Mouse (Mus musculus): ENCODE results near the gene Dad1. TPM values are rescaled to one million over a fixed set of nuclear protein-coding genes. Genes with fewer than 3 reads are reported as not detected.

Gene Dad1
- polyA plus RNA-seq, 1 experiment = 324 TPM

DNA sequence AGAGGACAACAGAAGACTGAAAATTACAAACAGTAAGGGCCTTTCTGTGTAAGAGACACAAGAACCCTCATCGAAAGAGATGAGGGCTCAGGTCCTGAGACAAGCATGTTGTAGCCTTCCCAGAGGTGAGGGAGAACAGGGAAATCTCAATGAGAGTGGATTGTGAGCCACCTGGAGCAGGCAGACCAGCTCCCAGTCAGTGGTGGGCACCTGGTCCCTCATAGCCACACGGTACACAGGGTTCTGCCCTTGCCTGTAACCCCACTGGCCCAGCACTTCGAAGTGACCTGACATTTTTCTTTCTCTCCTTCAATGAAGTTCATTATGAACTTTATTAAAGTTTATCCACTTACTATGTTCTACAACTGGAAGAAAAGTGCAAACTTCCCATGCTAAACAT, 18.8 kb upstream of the Dad1 start:
- Histone ChIP-seq H3K79me2 (ENCODE audit: control insufficient read depth, insufficient read depth) (no peaks in the 10 kb centered on the region), H3K4me2 (ENCODE audit: low read depth) (no peak overlapping the region), H3K4me3 (no peak overlapping the region), H3ac (ENCODE audit: control insufficient read depth, insufficient read length) (no peak overlapping the region), H3K36me3 (ENCODE audit: control insufficient read depth, insufficient read depth) (no peaks in the 10 kb centered on the region), H3K27me3 (ENCODE audit: control insufficient read depth, insufficient read depth, insufficient read length) (peaks cover 5% of the 10 kb centered on the region)
- no peak for TF ChIP-seq POLR2A (IDR thresholded peaks at IDR 0.05; ENCODE audit: insufficient read length, low read depth)
- TF ChIP-seq MAX (IDR thresholded peaks at IDR 0.05; ENCODE audit: low read depth) = no peak
- no peak for TF ChIP-seq POLR2AphosphoS2 (IDR thresholded peaks at IDR 0.05; ENCODE audit: insufficient read length, low read depth)
- no peak for TF ChIP-seq SRF (IDR thresholded peaks at IDR 0.05; ENCODE audit: control insufficient read depth, insufficient read length, low read depth)
- TF ChIP-seq TCF12 (IDR thresholded peaks at IDR 0.05; ENCODE audit: insufficient read depth, poor library complexity, severe bottlenecking) = no peak
- TF ChIP-seq REST (IDR thresholded peaks at IDR 0.05; ENCODE audit: insufficient read depth, insufficient read length) = no peak

DNA sequence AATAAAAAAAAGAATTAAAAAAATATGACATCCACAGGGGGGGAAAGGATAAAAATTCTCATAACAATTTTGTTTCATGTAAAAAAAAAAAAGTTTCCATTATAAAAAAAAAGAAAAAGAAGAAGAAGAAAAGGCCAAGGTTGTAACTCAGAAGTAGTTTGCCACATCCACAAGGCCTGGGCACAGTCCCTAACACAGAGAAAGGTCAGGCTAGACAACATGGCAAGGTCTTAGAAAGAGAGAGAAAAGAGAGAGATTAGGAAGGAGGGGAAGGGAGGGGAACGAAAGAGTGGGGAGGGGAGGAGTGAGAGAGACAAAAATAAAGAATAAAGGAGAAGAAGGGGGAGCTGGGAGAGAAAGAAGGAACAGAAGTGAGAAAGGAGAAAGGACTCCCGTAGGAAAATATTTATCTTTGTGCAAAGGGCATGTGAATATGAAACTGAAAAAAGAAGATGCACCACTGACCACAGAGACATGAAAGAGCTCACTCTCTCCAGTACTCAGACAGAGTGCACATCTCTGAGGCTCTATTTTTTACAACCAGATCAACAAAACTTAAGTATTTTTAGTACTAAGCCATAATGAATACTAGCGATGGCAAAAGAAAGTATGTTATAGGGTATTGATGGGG, 18.2 kb upstream of the Dad1 start:
- H3K4me2 ChIP-seq (ENCODE audit: low read depth) = no peak overlapping the region
- H3ac ChIP-seq (ENCODE audit: control insufficient read depth, insufficient read length) = no peak overlapping the region
- H3K79me2 ChIP-seq (ENCODE audit: control insufficient read depth, insufficient read depth) = no peaks in the 10 kb centered on the region
- no peak overlapping the region for H3K4me3 ChIP-seq
- H3K36me3 ChIP-seq (ENCODE audit: control insufficient read depth, insufficient read depth) = no peaks in the 10 kb centered on the region
- TF ChIP-seq POLR2A (IDR thresholded peaks at IDR 0.05; ENCODE audit: insufficient read length, low read depth) (no peak), POLR2AphosphoS2 (IDR thresholded peaks at IDR 0.05; ENCODE audit: insufficient read length, low read depth) (no peak), SRF (IDR thresholded peaks at IDR 0.05; ENCODE audit: control insufficient read depth, insufficient read length, low read depth) (no peak), MAX (IDR thresholded peaks at IDR 0.05; ENCODE audit: low read depth) (no peak), CEBPB (IDR thresholded peaks at IDR 0.05; ENCODE audit: insufficient read depth, poor library complexity, severe bottlenecking) (no peak), TCF12 (IDR thresholded peaks at IDR 0.05; ENCODE audit: insufficient read depth, poor library complexity, severe bottlenecking) (no peak), USF1 (IDR thresholded peaks at IDR 0.05; ENCODE audit: low read depth) (no peak), MYOG (IDR thresholded peaks at IDR 0.05; ENCODE audit: control insufficient read depth in 1 of 3, insufficient read depth in 1 of 3, insufficient read length in 2 of 3, low read depth in 2 of 3) (no peak), REST (IDR thresholded peaks at IDR 0.05; ENCODE audit: insufficient read depth, insufficient read length) (no peak), MYOD1 (IDR thresholded peaks at IDR 0.05; ENCODE audit: control insufficient read depth in 1 of 3, insufficient read length in 2 of 3, low read depth in 2 of 3) (no peak), TCF3 (IDR thresholded peaks at IDR 0.05; ENCODE audit: insufficient read length, low read depth) (no peak), E2F4 (IDR thresholded peaks at IDR 0.05; ENCODE audit: insufficient read depth) (no peak)
- H3K27me3 ChIP-seq (ENCODE audit: control insufficient read depth, insufficient read depth, insufficient read length) = peaks cover 5% of the 10 kb centered on the region

DNA sequence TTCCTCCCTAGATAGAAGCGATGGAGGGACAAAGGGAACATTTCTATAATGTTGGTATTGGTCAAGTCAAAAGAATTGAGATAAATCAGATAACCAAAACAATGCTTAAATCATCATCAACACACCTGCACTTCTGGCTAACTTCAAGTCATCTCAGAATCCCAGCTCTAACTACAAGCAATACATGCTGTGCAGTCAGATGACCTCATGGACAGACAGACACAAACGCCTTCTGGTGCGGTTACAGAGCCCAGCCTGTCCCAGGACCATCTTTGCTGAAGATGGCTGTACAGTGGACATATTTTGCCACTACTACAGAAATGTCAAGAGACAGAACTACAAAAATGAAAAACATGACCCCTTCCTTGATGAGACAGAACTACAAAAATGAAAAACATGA, 16.5 kb upstream of the Dad1 start:
- Histone ChIP-seq H3K4me3 (no peak overlapping the region), H3K4me2 (ENCODE audit: low read depth) (no peak overlapping the region), H3ac (ENCODE audit: control insufficient read depth, insufficient read length) (no peak overlapping the region), H3K27me3 (ENCODE audit: control insufficient read depth, insufficient read depth, insufficient read length) (no peaks in the 10 kb centered on the region), H3K79me2 (ENCODE audit: control insufficient read depth, insufficient read depth) (no peaks in the 10 kb centered on the region), H3K36me3 (ENCODE audit: control insufficient read depth, insufficient read depth) (no peaks in the 10 kb centered on the region)
- TF ChIP-seq USF1 (IDR thresholded peaks at IDR 0.05; ENCODE audit: low read depth) = no peak
- no peak for TF ChIP-seq POLR2AphosphoS2 (IDR thresholded peaks at IDR 0.05; ENCODE audit: insufficient read length, low read depth)
- no peak for TF ChIP-seq REST (IDR thresholded peaks at IDR 0.05; ENCODE audit: insufficient read depth, insufficient read length)
- no peak for TF ChIP-seq TCF12 (IDR thresholded peaks at IDR 0.05; ENCODE audit: insufficient read depth, poor library complexity, severe bottlenecking)
- no peak for TF ChIP-seq E2F4 (IDR thresholded peaks at IDR 0.05; ENCODE audit: insufficient read depth)
- no peak for TF ChIP-seq MAX (IDR thresholded peaks at IDR 0.05; ENCODE audit: low read depth)
- no peak for TF ChIP-seq CEBPB (IDR thresholded peaks at IDR 0.05; ENCODE audit: insufficient read depth, poor library complexity, severe bottlenecking)
- no peak for TF ChIP-seq SRF (IDR thresholded peaks at IDR 0.05; ENCODE audit: control insufficient read depth, insufficient read length, low read depth)
- TF ChIP-seq TCF3 (IDR thresholded peaks at IDR 0.05; ENCODE audit: insufficient read length, low read depth) = no peak
- TF ChIP-seq POLR2A (IDR thresholded peaks at IDR 0.05; ENCODE audit: insufficient read length, low read depth) = no peak
- TF ChIP-seq MYOD1 (IDR thresholded peaks at IDR 0.05; ENCODE audit: control insufficient read depth in 1 of 3, insufficient read length in 2 of 3, low read depth in 2 of 3) = no peak
- no peak for TF ChIP-seq MYOG (IDR thresholded peaks at IDR 0.05; ENCODE audit: control insufficient read depth in 1 of 3, insufficient read depth in 1 of 3, insufficient read length in 2 of 3, low read depth in 2 of 3)

DNA sequence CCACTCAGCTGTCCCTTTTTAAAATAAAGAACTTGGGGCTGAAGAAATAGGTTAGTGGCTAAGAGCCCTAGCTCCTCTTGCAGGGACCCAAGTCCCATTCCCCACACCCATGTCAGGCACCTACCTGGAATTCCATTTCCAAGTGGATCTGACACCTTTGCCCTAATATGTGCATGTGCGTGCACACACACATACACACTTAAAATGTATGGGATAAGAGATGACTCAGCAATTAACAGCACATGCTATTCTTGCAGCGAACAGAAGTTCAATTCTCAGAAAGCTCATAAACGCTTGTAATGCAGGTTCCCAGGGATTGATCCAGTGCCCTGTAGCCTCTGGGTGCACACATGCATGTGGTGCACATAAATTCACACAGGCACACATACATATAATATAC, 15.7 kb upstream of the Dad1 start:
- no peaks in the 10 kb centered on the region for H3K27me3 ChIP-seq (ENCODE audit: control insufficient read depth, insufficient read depth, insufficient read length)
- H3K79me2 ChIP-seq (ENCODE audit: control insufficient read depth, insufficient read depth) = no peaks in the 10 kb centered on the region
- no peak overlapping the region for H3K4me2 ChIP-seq (ENCODE audit: low read depth)
- H3K4me3 ChIP-seq = no peak overlapping the region
- TF ChIP-seq POLR2AphosphoS2 (IDR thresholded peaks at IDR 0.05; ENCODE audit: insufficient read length, low read depth) = no peak
- TF ChIP-seq TCF3 (IDR thresholded peaks at IDR 0.05; ENCODE audit: insufficient read length, low read depth) = no peak
- no peak for TF ChIP-seq USF1 (IDR thresholded peaks at IDR 0.05; ENCODE audit: low read depth)
- no peak for TF ChIP-seq MYOG (IDR thresholded peaks at IDR 0.05; ENCODE audit: control insufficient read depth in 1 of 3, insufficient read depth in 1 of 3, insufficient read length in 2 of 3, low read depth in 2 of 3)
- TF ChIP-seq CEBPB (IDR thresholded peaks at IDR 0.05; ENCODE audit: insufficient read depth, poor library complexity, severe bottlenecking) = no peak
- TF ChIP-seq SRF (IDR thresholded peaks at IDR 0.05; ENCODE audit: control insufficient read depth, insufficient read length, low read depth) = no peak
- no peak for TF ChIP-seq REST (IDR thresholded peaks at IDR 0.05; ENCODE audit: insufficient read depth, insufficient read length)
- no peak for TF ChIP-seq MYOD1 (IDR thresholded peaks at IDR 0.05; ENCODE audit: control insufficient read depth in 1 of 3, insufficient read length in 2 of 3, low read depth in 2 of 3)
- TF ChIP-seq POLR2A (IDR thresholded peaks at IDR 0.05; ENCODE audit: insufficient read length, low read depth) = no peak
- no peak for TF ChIP-seq TCF12 (IDR thresholded peaks at IDR 0.05; ENCODE audit: insufficient read depth, poor library complexity, severe bottlenecking)
- no peak for TF ChIP-seq E2F4 (IDR thresholded peaks at IDR 0.05; ENCODE audit: insufficient read depth)
- no peak for TF ChIP-seq MAX (IDR thresholded peaks at IDR 0.05; ENCODE audit: low read depth)
- H3ac ChIP-seq (ENCODE audit: control insufficient read depth, insufficient read length) = no peak overlapping the region
- no peaks in the 10 kb centered on the region for H3K36me3 ChIP-seq (ENCODE audit: control insufficient read depth, insufficient read depth)
